Mouse (Mus musculus): ENCODE measurements around the gene Rps5.
A peak's percentile ranks its signal among the peaks of the same experiment; 100 is the strongest.
"Not testable (repeated sequence)": the region's sequence is repeated elsewhere in the genome, so short reads cannot be mapped to it uniquely, and the experiment has no call there.

The Rps5 gene

GRCm38 (mm10) chr7:12921705-12922465 is at the start of gene Rps5:
TSS of gene Rps5 (plus strand) at chr7:12922290.
- peak; percentile 97 for DNase-seq (ENCODE audit: low spot score)

GRCm38 (mm10) chr7:12874301-12874700 is 47.8 kb upstream of the Rps5 start:
- DNase-seq (ENCODE audit: low spot score), result no peak

- DNase-seq (ENCODE audit: low spot score), result no peak
Measured at GRCm38 (mm10) chr7:12880036-12880435, 42.1 kb upstream of the Rps5 start.

GRCm38 (mm10) chr7:12880497-12880896 is 41.6 kb upstream of the Rps5 start:
- not testable (repeated sequence) for DNase-seq (ENCODE audit: low spot score)

GRCm38 (mm10) chr7:12880911-12881660 is 41.0 kb upstream of the Rps5 start, which contains the start of gene Zfp128:
TSS of gene Zfp128 (plus strand) at chr7:12881177.
- DNase-seq (ENCODE audit: low spot score), result peak; percentile 93

GRCm38 (mm10) chr7:12886563-12887266 is 35.4 kb upstream of the Rps5 start:
- DNase-seq (ENCODE audit: low spot score), result no peak

GRCm38 (mm10) chr7:12887585-12887984 is 34.5 kb upstream of the Rps5 start:
- no peak for DNase-seq (ENCODE audit: low spot score)

GRCm38 (mm10) chr7:12890928-12891327 is 31.2 kb upstream of the Rps5 start:
- no peak for DNase-seq (ENCODE audit: low spot score)

- no peak for DNase-seq (ENCODE audit: low spot score)
Measured at GRCm38 (mm10) chr7:12891334-12891733, 30.8 kb upstream of the Rps5 start.

GRCm38 (mm10) chr7:12897655-12898410 is 24.3 kb upstream of the Rps5 start, which contains the start of gene Zscan22:
TSS of gene Zscan22 (plus strand) at chr7:12897815.
- peak; percentile 88 for DNase-seq (ENCODE audit: low spot score)

GRCm38 (mm10) chr7:12901517-12901916 is 20.6 kb upstream of the Rps5 start:
- DNase-seq (ENCODE audit: low spot score), result no peak

- no peak for DNase-seq (ENCODE audit: low spot score)
Measured at GRCm38 (mm10) chr7:12903623-12904022, 18.5 kb upstream of the Rps5 start.

- no peak for DNase-seq (ENCODE audit: low spot score)
Measured at GRCm38 (mm10) chr7:12905146-12905545, 16.9 kb upstream of the Rps5 start.

- DNase-seq (ENCODE audit: low spot score), result peak; percentile 87
Measured at GRCm38 (mm10) chr7:12909498-12909962, 12.6 kb upstream of the Rps5 start.

- DNase-seq (ENCODE audit: low spot score), result peak; percentile 64
Measured at GRCm38 (mm10) chr7:12910181-12910668, 11.9 kb upstream of the Rps5 start.

- DNase-seq (ENCODE audit: low spot score), result no peak
Measured at GRCm38 (mm10) chr7:12913556-12913955, 8.5 kb upstream of the Rps5 start.

- DNase-seq (ENCODE audit: low spot score), result not testable (repeated sequence)
Measured at GRCm38 (mm10) chr7:12920495-12920894, 1.6 kb upstream of the Rps5 start.

- no peak for DNase-seq (ENCODE audit: low spot score)
Measured at GRCm38 (mm10) chr7:12921318-12921704, 779 bp upstream of the Rps5 start.

- DNase-seq (ENCODE audit: low spot score), result no peak
Measured at GRCm38 (mm10) chr7:12922729-12923128, 639 bp downstream of the Rps5 start.

- DNase-seq (ENCODE audit: low spot score), result no peak
Measured at GRCm38 (mm10) chr7:12926316-12926715, 4.2 kb downstream of the Rps5 start.

- DNase-seq (ENCODE audit: low spot score), result peak; percentile 67
Measured at GRCm38 (mm10) chr7:12927191-12927680, 5.1 kb downstream of the Rps5 start, which contains the start of gene Rnf225. TSS of gene Rnf225 (plus strand) at chr7:12927416.
